Comparison of ENCODE assay signal across 29 mouse cellular contexts in genomic region chr3:140969892-140970880, GRCm38 (mm10).
DNase-seq lines count a peak whose midpoint lies in the region; ATAC-seq lines count a peak whose summit lies in the region.
"Had no signal": no experiment of that assay in that cellular context is flagged by ENCODE, and none has a peak within 500 bp of the region (broad histone marks: within the 10 kb centered on the region; RNA-seq: fewer than 3 reads in every experiment).

No protein-coding gene starts in this region.

- ATAC-seq in cerebellum, adult (ENCODE audit: insufficient number of reproducible peaks, low FRiP score, low TSS enrichment): peak; percentile 93
- no peak for ATAC-seq in heart, embryonic 11.5 days (replicated peaks; ENCODE audit: insufficient number of reproducible peaks, low FRiP score, low TSS enrichment)
- ATAC-seq in erythroid progenitor cell, adult 5-6 weeks (replicated peaks; ENCODE audit: low FRiP score, poor library complexity, severe bottlenecking): no peak
- ATAC-seq: forebrain, embryonic 14.5 days; hindbrain, embryonic 16.5 days; intestine, embryonic 15.5 days; Patski had no signal

- H3K27me3 ChIP-seq in heart, embryonic 11.5 days (ENCODE audit: control insufficient read depth, insufficient read depth, low read length): no peaks in the 10 kb centered on the region
- H3K27me3 ChIP-seq: CH12.LX; heart, embryonic 13.5 days; intestine, embryonic 15.5 days; midbrain, embryonic 12.5 days; neural tube, embryonic 13.5 days; Patski had no signal

- no peak overlapping the region for H3K9ac ChIP-seq in heart, embryonic 11.5 days (ENCODE audit: low read depth, low read length)
- H3K9ac ChIP-seq: heart, embryonic 13.5 days; intestine, embryonic 15.5 days; liver, embryonic 14.5 days; lung, embryonic 14.5 days; midbrain, embryonic 12.5 days; neural tube, embryonic 13.5 days had no signal

- no peaks in the 10 kb centered on the region for H3K36me3 ChIP-seq in heart, embryonic 11.5 days (ENCODE audit: control insufficient read depth, insufficient read depth, low read length)
- H3K36me3 ChIP-seq: heart, embryonic 13.5 days; intestine, embryonic 15.5 days; midbrain, embryonic 12.5 days; neural tube, embryonic 13.5 days had no signal

- H3K27ac ChIP-seq in heart, embryonic 11.5 days (ENCODE audit: low read depth, low read length): no peak overlapping the region
- H3K27ac ChIP-seq: heart, embryonic 13.5 days; intestine, embryonic 15.5 days; layer of hippocampus, adult 2 months; liver, embryonic 14.5 days; midbrain, embryonic 12.5 days; neural tube, embryonic 13.5 days had no signal

- H3K4me3 ChIP-seq in heart, embryonic 11.5 days (ENCODE audit: low read depth, low read length): no peak overlapping the region
- H3K4me3 ChIP-seq: heart, embryonic 13.5 days; intestine, embryonic 15.5 days; layer of hippocampus, adult 2 months; midbrain, embryonic 12.5 days; neural tube, embryonic 13.5 days had no signal

- no peaks in the 10 kb centered on the region for H3K9me3 ChIP-seq in heart, embryonic 11.5 days (replicated peaks; ENCODE audit: control insufficient read depth, low read length)
- H3K9me3 ChIP-seq: heart, embryonic 13.5 days; intestine, embryonic 15.5 days; midbrain, embryonic 12.5 days; neural tube, embryonic 13.5 days had no signal

- WGBS in heart, embryonic 11.5 days (ENCODE audit: insufficient replicate concordance): 77% methylated on average over 3 of the region's 3 CpGs

- H3K4me2 ChIP-seq in heart, embryonic 11.5 days: no peak overlapping the region
- H3K4me2 ChIP-seq: heart, embryonic 13.5 days; intestine, embryonic 15.5 days; lung, embryonic 14.5 days; midbrain, embryonic 12.5 days; neural tube, embryonic 13.5 days had no signal

- DNase-seq in cerebellum, postnatal 4 days (ENCODE audit: low spot score in 2 of 2): no peak
- DNase-seq in cerebellum, adult 11 months: peak; percentile 68
- DNase-seq in cerebellum, adult 9-10 months: peak; percentile 95
- peak; percentile 60 to 82 for DNase-seq in cerebellum, postnatal 36 days
- no peak for DNase-seq in heart, adult 9 months (ENCODE audit: low spot score in 2 of 2)
- DNase-seq: adrenal gland, postnatal 10 days; gastrocnemius, postnatal 14 days; heart, postnatal 10 days; kidney, adult 2 months; kidney, postnatal 36 days; layer of hippocampus, postnatal 36 days; liver; lung, embryonic 14.5 days; lung, postnatal 14 days; thymus, adult 2 months; thymus, postnatal 36 days had no signal

- no peaks in the 10 kb centered on the region for H3K4me1 ChIP-seq in heart, embryonic 11.5 days (ENCODE audit: control insufficient read depth, insufficient read depth, low read length)
- H3K4me1 ChIP-seq: intestine, embryonic 15.5 days; midbrain, embryonic 12.5 days; neural tube, embryonic 13.5 days had no signal

Comparison
In these comparisons a context has a peak if more than half of its experiments do, and no peak if none do; other contexts are left out.
1. DNase-seq: peak in cerebellum, adult 11 months (single experiment), cerebellum, adult 9-10 months (single experiment) and cerebellum, postnatal 36 days (2 of 2); none in cerebellum, postnatal 4 days (0 of 2) and heart, adult 9 months (0 of 2).